Mouse (Mus musculus) CH12.LX (cell line): ENCODE results near the gene Gm5108. TPM values are rescaled to one million over a fixed set of nuclear protein-coding genes. Genes with fewer than 3 reads are reported as not detected.

Experiments used
- DNase-seq: peaks from one replicate; pipeline ENCODE4 v3.0.0-alpha.2; 2013; ENCODE audit errors: extremely low read depth
- H3K27ac ChIP-seq: 2 replicates; pipeline ENCODE4 v1.5.1; 2012; ENCODE audit warnings: low read depth, mild to moderate bottlenecking, control low read depth, moderate library complexity; ENCODE audit not compliant: insufficient read depth
- H3K27me3 ChIP-seq: replicated peaks from 2 replicates; pipeline ENCODE3; 2012; ENCODE audit warnings: inconsistent platforms
- H3K36me3 ChIP-seq, 2 experiments: replicated peaks in 1 of 2; 2 replicates each; pipeline versions ENCODE3 to v1.6.1; 2012; ENCODE audit warnings: inconsistent platforms in 1 of 2, low read length in 1 of 2, mild to moderate bottlenecking in 1 of 2, mixed read lengths in 1 of 2, moderate library complexity in 1 of 2; ENCODE audit not compliant: control insufficient read depth in 1 of 2, insufficient read depth in 1 of 2
- H3K4me1 ChIP-seq, 2 experiments: 2 replicates each; pipeline ENCODE4 v1.6.1; 2012; ENCODE audit warnings: inconsistent platforms in 1 of 2, moderate library complexity in 1 of 2; ENCODE audit not compliant: insufficient read depth in 2 of 2, control insufficient read depth in 1 of 2
- H3K4me2 ChIP-seq: 2 replicates; pipeline ENCODE4 v1.6.1; 2012; ENCODE audit warnings: low read depth, mild to moderate bottlenecking, control low read depth; ENCODE audit not compliant: poor library complexity, insufficient read depth, severe bottlenecking
- H3K4me3 ChIP-seq, 3 experiments: fragments of 150-350 bp in 1 of 3; sonication (generic) in 1 of 3; replicated peaks in 1 of 3; 2 replicates each; pipeline versions ENCODE3 to v1.5.1; 2011 to 2012; ENCODE audit warnings: low read depth in 2 of 3, low read length in 2 of 3, mild to moderate bottlenecking in 2 of 3, moderate library complexity in 2 of 3, control low read depth in 1 of 3, improper control_type of control experiment in 1 of 3, inconsistent platforms in 1 of 3, mixed read lengths in 1 of 3; ENCODE audit not compliant: poor library complexity in 1 of 3
- H3K79me2 ChIP-seq: replicated peaks from 2 replicates; pipeline ENCODE4 v1.6.1; 2012; ENCODE audit warnings: mild to moderate bottlenecking, moderate library complexity; ENCODE audit not compliant: control insufficient read depth, poor library complexity, insufficient read depth, severe bottlenecking; ENCODE audit errors: extremely low read depth
- H3K9ac ChIP-seq: 2 replicates; pipeline ENCODE4 v1.6.1; 2012; ENCODE audit warnings: low read depth, mild to moderate bottlenecking, control low read depth, moderate library complexity; ENCODE audit not compliant: insufficient read depth
- H3K9me3 ChIP-seq: replicated peaks from 2 replicates; pipeline ENCODE3; 2012; ENCODE audit warnings: low read length, inconsistent platforms, mixed read lengths
- CHD1 ChIP-seq: IDR thresholded peaks from 2 replicates; pipeline ENCODE4 v1.6.1; 2012; ENCODE audit warnings: low read depth, low read length, improper control_type of control experiment, inconsistent platforms
- CHD2 ChIP-seq: IDR thresholded peaks from 2 replicates; pipeline ENCODE4 v1.6.1; 2011; ENCODE audit warnings: low read length, improper control_type of control experiment
- CTCF ChIP-seq, 2 experiments: IDR thresholded peaks in 1 of 2; conservative IDR thresholded peaks in 1 of 2; 2 replicates each; pipeline ENCODE4 v1.5.1; 2011 to 2012; ENCODE audit warnings: low read depth in 2 of 2, low read length in 2 of 2, improper control_type of control experiment in 1 of 2, inconsistent platforms in 1 of 2, mild to moderate bottlenecking in 1 of 2, moderate library complexity in 1 of 2
- E2F4 ChIP-seq: IDR thresholded peaks from 2 replicates; pipeline ENCODE4 v1.6.1; 2011; ENCODE audit warnings: low read depth, low read length, improper control_type of control experiment; ENCODE audit not compliant: insufficient replicate concordance
- ELF1 ChIP-seq: IDR thresholded peaks from 2 replicates; pipeline ENCODE4 v1.6.1; 2014; ENCODE audit warnings: low read depth, mild to moderate bottlenecking, inconsistent platforms, low read length, improper control_type of control experiment
- EP300 ChIP-seq: IDR thresholded peaks from 2 replicates; pipeline ENCODE4 v1.6.1; 2011; ENCODE audit warnings: low read length, improper control_type of control experiment
- ETS1 ChIP-seq: conservative IDR thresholded peaks from 2 replicates; pipeline ENCODE4 v1.6.1; 2012; ENCODE audit warnings: low read depth, mild to moderate bottlenecking, inconsistent platforms, low read length, improper control_type of control experiment, moderate library complexity
- IRF4 ChIP-seq: IDR thresholded peaks from 2 replicates; pipeline ENCODE4 v1.6.1; 2014; ENCODE audit warnings: low read depth, mild to moderate bottlenecking, inconsistent platforms, low read length, improper control_type of control experiment
- JUN ChIP-seq: IDR thresholded peaks from 2 replicates; pipeline ENCODE4 v1.6.1; 2011; ENCODE audit warnings: low read depth, mild to moderate bottlenecking, low read length, improper control_type of control experiment, moderate library complexity; ENCODE audit not compliant: insufficient read depth
- JUND ChIP-seq: conservative IDR thresholded peaks from 2 replicates; pipeline ENCODE4 v1.6.1; 2011; ENCODE audit warnings: low read depth, low read length, improper control_type of control experiment
- KAT2A ChIP-seq: IDR thresholded peaks from 2 replicates; pipeline ENCODE4 v1.6.1; 2012; ENCODE audit warnings: low read length, improper control_type of control experiment, inconsistent platforms; ENCODE audit not compliant: insufficient replicate concordance
- MAFK ChIP-seq: IDR thresholded peaks from 2 replicates; pipeline ENCODE4 v1.6.1; 2011; ENCODE audit warnings: low read length, improper control_type of control experiment; ENCODE audit not compliant: insufficient replicate concordance
- MAZ ChIP-seq: IDR thresholded peaks from 2 replicates; pipeline ENCODE4 v1.6.1; 2012; ENCODE audit warnings: low read depth, mild to moderate bottlenecking, inconsistent platforms, low read length, improper control_type of control experiment, moderate library complexity
- MEF2A ChIP-seq: IDR thresholded peaks from 2 replicates; pipeline ENCODE4 v1.6.1; 2014; ENCODE audit warnings: low read depth, mild to moderate bottlenecking, inconsistent platforms, low read length, improper control_type of control experiment, borderline replicate concordance
- MXI1 ChIP-seq: IDR thresholded peaks from 2 replicates; pipeline ENCODE4 v1.6.1; 2011; ENCODE audit warnings: mild to moderate bottlenecking, low read depth, low read length, improper control_type of control experiment
- MYC ChIP-seq: IDR thresholded peaks from 2 replicates; pipeline ENCODE4 v1.6.1; 2011; ENCODE audit warnings: low read depth, mild to moderate bottlenecking, improper control_type of control experiment, low read length
- NELFE ChIP-seq: IDR thresholded peaks from 2 replicates; pipeline ENCODE4 v1.6.1; 2011; ENCODE audit warnings: low read depth, low read length, improper control_type of control experiment
- NRF1 ChIP-seq: IDR thresholded peaks from 2 replicates; pipeline ENCODE4 v1.6.1; 2014; ENCODE audit warnings: low read depth, mild to moderate bottlenecking, inconsistent platforms, low read length, improper control_type of control experiment, moderate library complexity
- PAX5 ChIP-seq: IDR thresholded peaks from 2 replicates; pipeline ENCODE4 v1.6.1; 2012; ENCODE audit warnings: low read length, inconsistent platforms, mixed read lengths
- POLR2A ChIP-seq: IDR thresholded peaks from 2 replicates; pipeline ENCODE4 v1.6.1; 2011; ENCODE audit warnings: low read depth, mild to moderate bottlenecking, improper control_type of control experiment, low read length
- RAD21 ChIP-seq: IDR thresholded peaks from 2 replicates; pipeline ENCODE4 v1.6.1; 2011; ENCODE audit warnings: low read depth, mild to moderate bottlenecking, low read length, improper control_type of control experiment, moderate library complexity
- RCOR1 ChIP-seq: conservative IDR thresholded peaks from 2 replicates; pipeline ENCODE4 v1.6.1; 2012; ENCODE audit warnings: low read depth, mild to moderate bottlenecking, inconsistent platforms, low read length, improper control_type of control experiment
- SIN3A ChIP-seq: IDR thresholded peaks from 2 replicates; pipeline ENCODE4 v1.6.1; 2012; ENCODE audit warnings: low read length, improper control_type of control experiment, inconsistent platforms
- SMC3 ChIP-seq: IDR thresholded peaks from 2 replicates; pipeline ENCODE4 v1.6.1; 2011; ENCODE audit warnings: low read depth, low read length, improper control_type of control experiment
- TBP ChIP-seq: conservative IDR thresholded peaks from 2 replicates; pipeline ENCODE4 v1.6.1; 2011; ENCODE audit warnings: low read depth, low read length, improper control_type of control experiment
- TCF12 ChIP-seq: IDR thresholded peaks from 2 replicates; pipeline ENCODE4 v1.6.1; 2014; ENCODE audit warnings: low read depth, mild to moderate bottlenecking, inconsistent platforms, low read length, improper control_type of control experiment
- UBTF ChIP-seq: IDR thresholded peaks from 2 replicates; pipeline ENCODE4 v1.6.1; 2012; ENCODE audit warnings: low read depth, mild to moderate bottlenecking, inconsistent platforms, low read length, improper control_type of control experiment, moderate library complexity
- USF2 ChIP-seq: conservative IDR thresholded peaks from 2 replicates; pipeline ENCODE4 v1.6.1; 2011; ENCODE audit warnings: low read depth, low read length, improper control_type of control experiment
- ZC3H11A ChIP-seq: IDR thresholded peaks from 2 replicates; pipeline ENCODE4 v1.6.1; 2012; ENCODE audit warnings: low read depth, mild to moderate bottlenecking, inconsistent platforms, low read length, improper control_type of control experiment
- ZKSCAN1 ChIP-seq: IDR thresholded peaks from 2 replicates; pipeline ENCODE4 v1.6.1; 2012; ENCODE audit warnings: low read depth, inconsistent platforms, low read length, improper control_type of control experiment, borderline replicate concordance
- ZNF384 ChIP-seq: IDR thresholded peaks from 2 replicates; pipeline ENCODE4 v1.6.1; 2012; ENCODE audit warnings: low read depth, low read length, improper control_type of control experiment, inconsistent platforms
- dilution Hi-C: fragments of 300-500 bp; cut with MboI; formaldehyde crosslinking; loops from 2 replicates; pipeline ENCODE4 v1.14.3; 2020; ENCODE audit warnings: low sequenced_read_pairs; ENCODE audit not compliant: extremely low pct_unique_long_range_greater_than_20kb, extremely low pct_ligation_motif_present
- in situ Hi-C: fragments of 300-500 bp; cut with MboI; formaldehyde crosslinking; loops from 3 replicates; pipeline ENCODE4 v1.14.3; 2019; ENCODE audit warnings: low sequenced_read_pairs, low pct_ligation_motif_present, low pct_unique_long_range_greater_than_20kb, mixed read lengths
- polyA plus RNA-seq: library from polyadenylated mRNA; unstranded; fragments of >175 nt; gene quantifications from 2 replicates; pipeline ENCODE4 v1.2.1, GENCODE M21; 2012; ENCODE audit warnings: low read depth; ENCODE audit not compliant: insufficient read length
- total RNA-seq, 2 experiments: library from RNA; depleted of rRNA; stranded (reverse); fragments of 300-350 nt in 1 of 2; fragments of >200 nt in 1 of 2; gene quantifications; 2 replicates each; pipeline ENCODE4 v1.2.3; 2012 to 2014

Gene Gm5108
- total and polyA plus RNA-seq, 3 experiments: not detected

GRCm38 (mm10) chr5:68003904-68004303 is 62.4 kb downstream of the Gm5108 start:
- H3K27me3 ChIP-seq: no peaks in the 10 kb centered on the region
- no peak overlapping the region for H3K4me3 ChIP-seq
- TF ChIP-seq UBTF (no peak), ELF1 (no peak), E2F4 (no peak), USF2 (no peak), CTCF (conservative IDR thresholded peaks at IDR 0.05 in 1 of 2, IDR thresholded peaks at IDR 0.05 in 1 of 2; ENCODE audit: low read depth in 2 of 2, low read length in 2 of 2) (no peak), MEF2A (no peak), JUND (no peak), RAD21 (no peak), NRF1 (no peak), IRF4 (no peak), POLR2A (no peak), ETS1 (no peak), MAZ (no peak), JUN (no peak), PAX5 (no peak), MXI1 (no peak), SMC3 (no peak), SIN3A (no peak), MAFK (no peak), CHD2 (no peak)
- in situ Hi-C loops (loop anchor here (25.0 kb wide), 1 partner anchor 467 kb away; no protein-coding TSS in a partner anchor), dilution Hi-C loops (no loop called here)
- H3K9me3 ChIP-seq: peaks cover 2% of the 10 kb centered on the region
- no peak for DNase-seq
- no peaks in the 10 kb centered on the region for H3K79me2 ChIP-seq
- no peaks in the 10 kb centered on the region for H3K4me1 ChIP-seq
- H3K36me3 ChIP-seq: no peaks in the 10 kb centered on the region
- H3K27ac ChIP-seq: no peak overlapping the region
- no peak overlapping the region for H3K4me2 ChIP-seq
- H3K9ac ChIP-seq: no peak overlapping the region

GRCm38 (mm10) chr5:68004419-68004818 is 63.0 kb downstream of the Gm5108 start:
- Histone ChIP-seq H3K27ac (no peak overlapping the region), H3K4me1 (no peaks in the 10 kb centered on the region), H3K4me3 (no peak overlapping the region), H3K9ac (no peak overlapping the region), H3K79me2 (no peaks in the 10 kb centered on the region), H3K9me3 (peaks cover 2% of the 10 kb centered on the region), H3K36me3 (no peaks in the 10 kb centered on the region), H3K27me3 (no peaks in the 10 kb centered on the region), H3K4me2 (no peak overlapping the region)
- in situ Hi-C loops (loop anchor here (25.0 kb wide), 1 partner anchor 467 kb away; no protein-coding TSS in a partner anchor), dilution Hi-C loops (no loop called here)
- no peak for TF ChIP-seq MAZ
- no peak for TF ChIP-seq ZKSCAN1
- TF ChIP-seq TCF12: no peak
- no peak for TF ChIP-seq NELFE
- no peak for TF ChIP-seq KAT2A
- no peak for TF ChIP-seq ZNF384
- no peak for TF ChIP-seq USF2
- TF ChIP-seq MYC: no peak
- TF ChIP-seq RCOR1: no peak
- TF ChIP-seq ETS1: no peak
- no peak for TF ChIP-seq PAX5
- TF ChIP-seq EP300: no peak
- TF ChIP-seq CHD1: no peak
- no peak for TF ChIP-seq NRF1
- TF ChIP-seq ZC3H11A: no peak
- no peak for TF ChIP-seq RAD21
- no peak for TF ChIP-seq TBP
- DNase-seq: no peak
